Mouse (Mus musculus) spleen, postnatal 14 days (tissue): ENCODE measurements around the gene Cysrt1.
"Not testable (repeated sequence)": the region's sequence is repeated elsewhere in the genome, so short reads cannot be mapped to it uniquely, and the experiment has no call there.

Experiments
- DNase-seq, 2 experiments: peaks; one replicate each; pipeline ENCODE4 v3.0.0; 2021 to 2022; ENCODE audit warnings: low spot score in 2 of 2

Gene Cysrt1

GRCm38 (mm10) chr2:25264851-25265250 is 22.6 kb upstream of the Cysrt1 start:
- no peak for DNase-seq

- DNase-seq = no peak
Measured at GRCm38 (mm10) chr2:25264286-25264660, 22.0 kb upstream of the Cysrt1 start.

GRCm38 (mm10) chr2:25263623-25264285 is 21.5 kb upstream of the Cysrt1 start:
- DNase-seq = no peak

- peak in 1 of 2 experiments; percentile 33 for DNase-seq
Measured at GRCm38 (mm10) chr2:25262795-25263622, 20.8 kb upstream of the Cysrt1 start.

- peak; percentile 91 to 93 for DNase-seq
Measured at GRCm38 (mm10) chr2:25262291-25262767, 20.1 kb upstream of the Cysrt1 start, which contains the start of gene Tprn. TSS of gene Tprn (plus strand) at chr2:25262618.

GRCm38 (mm10) chr2:25261870-25262269 is 19.6 kb upstream of the Cysrt1 start:
- no peak for DNase-seq

- DNase-seq = no peak
Measured at GRCm38 (mm10) chr2:25258887-25259286, 16.6 kb upstream of the Cysrt1 start.

- DNase-seq = not testable (repeated sequence)
Measured at GRCm38 (mm10) chr2:25257250-25257649, 15.0 kb upstream of the Cysrt1 start.

- peak in 1 of 2 experiments; percentile 61 for DNase-seq
Measured at GRCm38 (mm10) chr2:25256443-25257109, 14.3 kb upstream of the Cysrt1 start.

- peak; percentile 73 to 82 for DNase-seq
Measured at GRCm38 (mm10) chr2:25255284-25255779, 13.1 kb upstream of the Cysrt1 start, which contains the start of gene Tmem203. TSS of gene Tmem203 (plus strand) at chr2:25255439.

GRCm38 (mm10) chr2:25252331-25252730 is 10.1 kb upstream of the Cysrt1 start:
- no peak for DNase-seq

GRCm38 (mm10) chr2:25246183-25247072 is 4.2 kb upstream of the Cysrt1 start, which contains the start of gene AL732309.1:
TSS of gene AL732309.1 (minus strand) at chr2:25246863.
- DNase-seq = no peak

- DNase-seq = no peak
Measured at GRCm38 (mm10) chr2:25244144-25244543, 1.9 kb upstream of the Cysrt1 start.

- DNase-seq = no peak
Measured at GRCm38 (mm10) chr2:25243342-25243741, 1.1 kb upstream of the Cysrt1 start.

GRCm38 (mm10) chr2:25241438-25241775 is 845 bp downstream of the Cysrt1 start:
- DNase-seq = no peak

GRCm38 (mm10) chr2:25240723-25241437 is 1.4 kb downstream of the Cysrt1 start:
- peak in 1 of 2 experiments; percentile 33 for DNase-seq

GRCm38 (mm10) chr2:25240310-25240709 is 1.9 kb downstream of the Cysrt1 start:
- DNase-seq = no peak

GRCm38 (mm10) chr2:25239766-25240165 is 2.5 kb downstream of the Cysrt1 start:
- no peak for DNase-seq

- DNase-seq = no peak
Measured at GRCm38 (mm10) chr2:25238106-25238505, 4.1 kb downstream of the Cysrt1 start.

- DNase-seq = no peak
Measured at GRCm38 (mm10) chr2:25237522-25237921, 4.7 kb downstream of the Cysrt1 start.
